Mouse (Mus musculus) R1 (cell line): ENCODE measurements around the gene Ldlrad3.

Source experiments
- DNase-seq: peaks from one replicate; pipeline ENCODE4 v3.0.0-alpha.2; 2018; ENCODE audit warnings: low read depth, low spot score

Gene Ldlrad3

GRCm38 (mm10) chr2:101966017-101966416 lies 220.2 kb downstream of the Ldlrad3 start:
- no peak for DNase-seq

- no peak for DNase-seq
Measured at GRCm38 (mm10) chr2:101965515-101965914, 220.7 kb downstream of the Ldlrad3 start.

GRCm38 (mm10) chr2:101963367-101963766 lies 222.8 kb downstream of the Ldlrad3 start:
- DNase-seq, result no peak

GRCm38 (mm10) chr2:101962349-101962748 lies 223.8 kb downstream of the Ldlrad3 start:
- no peak for DNase-seq

- DNase-seq, result peak; percentile 91
Measured at GRCm38 (mm10) chr2:101961391-101961790, 224.8 kb downstream of the Ldlrad3 start.

- peak; percentile 17 for DNase-seq
Measured at GRCm38 (mm10) chr2:101960658-101961057, 225.5 kb downstream of the Ldlrad3 start.

- no peak for DNase-seq
Measured at GRCm38 (mm10) chr2:101956125-101956524, 230.1 kb downstream of the Ldlrad3 start.

- DNase-seq, result no peak
Measured at GRCm38 (mm10) chr2:101952951-101953361, 233.2 kb downstream of the Ldlrad3 start.

GRCm38 (mm10) chr2:101950716-101951520 lies 235.3 kb downstream of the Ldlrad3 start:
- no peak for DNase-seq

GRCm38 (mm10) chr2:101935006-101935405 lies 251.2 kb downstream of the Ldlrad3 start:
- no peak for DNase-seq

GRCm38 (mm10) chr2:101933301-101933700 lies 252.9 kb downstream of the Ldlrad3 start:
- DNase-seq, result no peak

- DNase-seq, result no peak
Measured at GRCm38 (mm10) chr2:101932169-101932936, 253.8 kb downstream of the Ldlrad3 start.

- no peak for DNase-seq
Measured at GRCm38 (mm10) chr2:101925591-101926188, 260.5 kb downstream of the Ldlrad3 start.

GRCm38 (mm10) chr2:101925183-101925582 lies 261.0 kb downstream of the Ldlrad3 start:
- DNase-seq, result no peak

GRCm38 (mm10) chr2:101923181-101923580 lies 263.0 kb downstream of the Ldlrad3 start:
- no peak for DNase-seq

GRCm38 (mm10) chr2:101922302-101922701 lies 263.9 kb downstream of the Ldlrad3 start:
- no peak for DNase-seq

- no peak for DNase-seq
Measured at GRCm38 (mm10) chr2:101920136-101920554, 266.0 kb downstream of the Ldlrad3 start.

- DNase-seq, result no peak
Measured at GRCm38 (mm10) chr2:101918518-101918917, 267.7 kb downstream of the Ldlrad3 start.

GRCm38 (mm10) chr2:101909326-101910080 lies 276.7 kb downstream of the Ldlrad3 start:
- DNase-seq, result no peak

- no peak for DNase-seq
Measured at GRCm38 (mm10) chr2:101908773-101909172, 277.4 kb downstream of the Ldlrad3 start.

GRCm38 (mm10) chr2:101907386-101908022 lies 278.7 kb downstream of the Ldlrad3 start:
- DNase-seq, result no peak
